Mouse (Mus musculus) megakaryocyte, embryonic 14.5 days (primary cell): Measurements from ENCODE around the gene Mettl27.

ENCODE experiments used
- FLI1 ChIP-seq: IDR thresholded peaks from 2 replicates; pipeline ENCODE4 v1.6.1; 2012; ENCODE audit warnings: low read length, inconsistent platforms, mixed read lengths
- GATA1 ChIP-seq: IDR thresholded peaks from 3 replicates; pipeline ENCODE4 v1.6.1; 2012; ENCODE audit warnings: mixed read lengths, low read length, inconsistent platforms, borderline replicate concordance

DNA sequence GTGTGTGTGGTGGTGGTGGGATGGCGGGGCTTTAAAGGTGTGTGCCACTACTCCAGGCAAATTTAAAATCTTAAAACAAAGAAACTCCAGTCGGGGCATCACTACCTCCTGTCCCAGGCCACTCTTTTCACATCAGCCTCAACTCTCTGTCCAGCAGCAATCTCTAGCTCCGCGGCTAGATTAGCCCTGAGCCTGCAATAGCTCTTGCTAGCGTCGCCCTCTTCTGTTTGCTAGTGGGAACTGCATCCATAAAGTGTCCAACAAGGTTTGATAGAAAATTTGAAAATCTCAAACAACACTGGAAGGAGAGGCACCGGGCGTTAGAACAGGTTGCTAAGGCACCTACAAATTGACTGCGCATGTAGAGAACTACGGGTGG, 33.3 kb downstream of the Mettl27 start:
- TF ChIP-seq GATA1, result no peak
- TF ChIP-seq FLI1, result no peak
